Mouse (Mus musculus): ENCODE measurements around the gene Arhgef3.

Gene Arhgef3

GRCm38 (mm10) chr14:27167177-27167576 lies 52.5 kb downstream of the Arhgef3 start:
- no peak for DNase-seq

DNA sequence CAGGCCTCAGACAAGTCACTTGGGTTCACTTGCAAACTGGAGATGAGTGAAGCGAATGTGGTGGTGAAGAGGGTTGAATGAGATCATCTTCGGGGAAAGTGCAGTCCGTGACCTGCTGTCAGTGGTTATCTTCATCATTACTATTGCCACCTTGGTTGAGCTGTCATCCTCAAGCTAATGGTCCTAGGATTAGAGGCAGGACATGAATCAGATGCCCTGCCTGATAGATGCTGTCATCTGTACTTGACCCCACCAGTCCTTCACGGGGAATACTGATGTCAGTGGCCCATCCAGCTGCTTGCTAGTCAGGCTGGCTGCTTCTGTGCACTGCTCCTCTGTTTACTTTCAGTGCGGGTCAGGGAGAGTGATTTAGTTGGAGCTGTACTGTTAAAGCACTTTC lies 53.7 kb downstream of the Arhgef3 start:
- no peak for DNase-seq

GRCm38 (mm10) chr14:27169287-27169686 lies 54.6 kb downstream of the Arhgef3 start:
- DNase-seq = no peak

DNA sequence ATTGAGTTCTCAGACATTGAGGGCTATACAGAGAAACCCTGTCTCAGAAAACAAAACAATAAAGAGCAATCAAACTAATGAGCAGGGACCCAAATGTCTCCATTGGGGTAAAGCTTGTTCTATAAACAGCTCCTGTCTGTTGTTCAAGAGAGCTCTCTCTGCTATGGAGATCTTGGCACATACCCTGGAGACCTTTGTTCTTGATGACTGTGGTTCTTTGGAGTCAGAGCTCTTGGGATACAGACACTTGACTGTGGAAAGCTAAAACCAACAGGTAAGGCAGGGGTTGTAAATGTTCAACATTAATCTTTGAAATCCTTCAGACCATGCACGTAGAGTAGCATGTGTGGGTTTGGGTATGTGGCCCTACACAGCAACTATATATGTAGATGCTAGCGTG lies 55.7 kb downstream of the Arhgef3 start:
- DNase-seq = peak; percentile 70

DNA sequence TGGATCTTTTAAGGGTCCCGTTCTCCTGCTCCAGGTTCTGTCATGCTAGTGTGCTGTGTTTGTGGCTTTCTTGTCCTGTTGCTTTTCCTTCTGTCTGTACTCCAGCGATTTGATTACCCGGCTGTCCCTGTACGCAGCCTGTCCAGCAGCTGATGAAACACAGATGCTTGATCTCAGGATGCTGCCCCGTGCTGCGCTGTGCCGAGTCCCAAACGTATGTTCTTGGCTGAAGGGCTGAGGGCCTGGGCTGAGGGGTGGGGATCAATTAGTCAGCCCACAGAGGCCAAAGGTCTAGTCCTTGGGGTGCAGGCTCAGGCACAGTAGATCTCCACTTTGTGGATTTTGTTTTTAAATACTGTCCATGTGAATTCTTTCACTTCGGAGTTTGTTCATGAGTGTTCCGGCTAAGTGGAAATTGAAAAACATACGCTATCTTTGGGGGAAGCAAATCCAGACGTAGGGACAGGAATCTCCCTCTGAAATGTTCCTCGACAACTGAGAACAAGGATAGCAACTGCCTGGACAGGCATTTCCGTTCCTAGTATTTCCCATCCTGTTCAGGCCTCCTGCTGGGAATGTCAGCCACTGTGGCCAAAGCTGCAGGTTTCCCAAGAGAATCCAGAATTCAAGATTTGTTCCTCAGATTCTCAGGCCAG lies 56.6 kb downstream of the Arhgef3 start:
- DNase-seq = no peak

GRCm38 (mm10) chr14:27173178-27173803 lies 58.6 kb downstream of the Arhgef3 start:
- DNase-seq = peak; percentile 71

- DNase-seq = no peak
Observed at GRCm38 (mm10) chr14:27174188-27174786, 59.6 kb downstream of the Arhgef3 start.

DNA sequence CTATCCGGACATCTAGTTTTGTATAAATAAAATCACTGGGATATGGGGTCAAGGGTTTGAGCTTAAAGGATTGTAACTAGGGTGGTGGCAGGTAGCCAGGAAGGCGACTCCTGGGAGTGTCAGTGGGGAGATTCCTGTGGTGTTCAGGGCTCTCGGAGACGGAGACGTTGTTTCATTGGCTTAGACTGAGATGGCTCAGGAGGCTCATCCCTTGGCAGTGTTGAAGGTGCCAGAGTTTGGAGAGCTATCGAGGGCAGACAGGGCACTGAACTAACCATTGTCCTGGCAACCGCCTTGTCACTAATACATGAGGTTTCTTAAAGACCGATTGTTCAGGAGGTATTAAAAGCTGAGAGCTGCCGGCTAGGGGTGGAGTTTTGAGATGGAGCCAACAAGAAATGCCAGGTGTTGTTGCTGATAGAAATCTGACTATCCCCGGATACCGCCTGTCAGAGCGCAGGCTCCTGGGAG lies 60.2 kb downstream of the Arhgef3 start:
- DNase-seq = peak; percentile 64

DNA sequence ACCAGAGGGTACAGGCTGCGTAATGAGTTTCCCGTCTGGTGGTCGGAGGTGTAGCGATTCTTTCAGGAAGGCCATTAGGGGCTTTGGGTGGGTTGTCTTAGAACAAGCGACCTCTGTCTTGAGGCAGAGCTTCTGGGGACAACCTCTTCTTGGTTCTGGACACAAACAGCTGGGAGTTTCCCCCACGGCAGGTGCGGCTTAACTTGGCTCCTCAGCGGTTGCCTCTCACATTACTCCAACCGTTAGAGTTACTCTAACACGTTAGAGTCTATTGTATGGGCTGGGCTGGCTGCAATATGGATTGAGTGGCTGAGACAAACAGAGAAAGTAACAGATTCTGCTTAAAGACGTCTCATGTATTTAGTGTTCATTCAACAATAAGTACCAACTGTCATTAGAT lies 60.6 kb downstream of the Arhgef3 start:
- DNase-seq = no peak

DNA sequence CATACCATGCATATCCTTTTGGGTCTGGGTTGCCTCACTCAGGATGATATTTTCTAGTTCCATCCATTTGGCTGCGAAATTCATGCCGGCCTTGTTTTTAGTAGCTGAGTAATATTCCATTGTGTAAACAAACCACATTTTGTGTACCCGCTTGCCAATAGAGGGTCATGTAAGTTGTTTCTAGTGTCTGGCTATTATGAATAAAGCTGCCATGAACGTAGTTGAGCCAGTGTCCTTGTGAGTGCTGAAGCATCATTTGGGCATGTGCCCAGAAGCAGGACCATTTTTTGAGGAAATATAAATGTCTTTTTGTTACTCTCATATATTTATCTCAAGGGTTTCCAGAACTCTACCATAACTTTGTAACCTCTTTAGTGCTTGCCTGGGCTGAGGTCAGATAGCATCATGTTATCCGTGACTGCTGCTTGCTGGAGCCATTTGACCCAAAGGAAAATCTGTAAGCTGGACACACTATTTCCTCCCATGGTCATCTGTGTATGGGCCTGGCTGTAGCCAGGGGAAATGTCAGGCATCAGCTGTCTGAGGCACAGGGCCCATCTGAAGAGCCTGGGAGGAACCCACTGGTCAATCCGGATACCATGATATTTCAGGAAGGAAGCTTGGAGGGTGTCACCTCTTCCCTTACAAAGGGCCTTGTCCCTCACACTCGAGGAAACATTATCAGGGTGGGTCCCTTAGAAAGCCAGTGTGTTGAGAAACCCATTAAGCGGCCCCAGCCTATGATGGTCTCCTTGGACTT lies 63.3 kb downstream of the Arhgef3 start:
- peak; percentile 59 for DNase-seq

- peak; percentile 86 for DNase-seq
Observed at GRCm38 (mm10) chr14:27178560-27178920, 63.8 kb downstream of the Arhgef3 start.

GRCm38 (mm10) chr14:27179771-27180170 lies 65.1 kb downstream of the Arhgef3 start:
- DNase-seq = no peak

GRCm38 (mm10) chr14:27182059-27182458 lies 67.4 kb downstream of the Arhgef3 start:
- peak; percentile 93 for DNase-seq

DNA sequence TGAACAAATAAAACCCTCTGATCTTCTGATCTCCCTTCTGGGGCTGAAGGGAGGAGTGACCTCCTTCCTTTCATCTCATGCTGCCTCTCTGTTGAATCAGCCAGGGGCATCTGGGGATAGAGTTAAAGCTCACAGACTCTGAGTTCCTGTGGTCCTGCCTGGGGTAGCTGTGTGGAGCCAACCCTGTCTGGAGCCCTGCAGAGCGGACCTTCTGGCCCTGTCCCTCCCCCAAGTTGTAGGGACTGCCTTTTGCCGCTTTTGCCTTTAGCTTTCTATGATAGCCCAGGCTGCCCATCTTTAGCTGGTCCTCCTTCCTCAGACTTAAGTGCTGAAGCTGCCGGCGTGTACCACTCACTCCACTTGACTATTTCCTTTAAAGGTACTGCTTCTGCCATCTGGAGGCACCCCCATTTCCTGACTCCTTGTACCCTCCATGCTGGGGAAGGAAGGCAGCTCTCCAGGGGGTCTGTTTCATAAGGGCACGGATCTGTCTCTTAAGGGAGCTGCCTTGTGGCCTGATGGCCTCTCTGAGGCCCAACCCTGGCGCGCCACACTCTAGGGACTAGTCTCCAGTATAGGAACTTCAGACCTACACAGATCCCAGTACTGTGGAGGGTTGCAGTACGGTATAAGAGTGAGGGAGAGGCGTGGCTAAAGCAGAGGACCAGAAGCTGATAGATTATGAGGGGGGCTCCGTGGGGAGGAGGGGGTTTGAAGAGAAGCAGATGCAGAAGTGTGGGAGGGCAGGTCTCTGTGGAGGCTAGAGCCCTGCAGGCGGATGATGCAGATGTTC lies 68.1 kb downstream of the Arhgef3 start:
- no peak for DNase-seq

- DNase-seq = peak; percentile 85
Observed at GRCm38 (mm10) chr14:27183501-27184230, 69.0 kb downstream of the Arhgef3 start.

- no peak for DNase-seq
Observed at GRCm38 (mm10) chr14:27185902-27186301, 71.2 kb downstream of the Arhgef3 start.

GRCm38 (mm10) chr14:27186596-27186995 lies 71.9 kb downstream of the Arhgef3 start:
- DNase-seq = no peak

DNA sequence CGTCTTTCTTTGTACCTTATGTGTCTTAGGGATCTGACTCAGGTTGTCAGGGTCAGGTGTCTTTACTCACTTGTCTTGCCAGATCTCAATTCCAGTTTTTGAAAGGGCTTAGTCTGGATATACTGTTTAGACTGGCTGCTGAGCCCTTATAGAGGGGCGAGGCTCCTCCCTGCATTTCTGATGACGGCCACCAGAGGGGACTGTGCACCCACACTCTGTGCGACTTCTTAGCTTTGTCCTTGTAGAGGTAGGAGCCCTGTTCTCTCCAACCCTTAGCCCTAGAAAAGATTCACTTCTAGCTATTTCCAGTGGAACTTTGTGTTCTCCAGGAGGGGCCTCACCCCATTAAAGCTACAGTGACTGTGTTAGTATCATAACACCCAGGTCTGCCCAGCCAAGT lies 72.3 kb downstream of the Arhgef3 start:
- DNase-seq = peak; percentile 87

DNA sequence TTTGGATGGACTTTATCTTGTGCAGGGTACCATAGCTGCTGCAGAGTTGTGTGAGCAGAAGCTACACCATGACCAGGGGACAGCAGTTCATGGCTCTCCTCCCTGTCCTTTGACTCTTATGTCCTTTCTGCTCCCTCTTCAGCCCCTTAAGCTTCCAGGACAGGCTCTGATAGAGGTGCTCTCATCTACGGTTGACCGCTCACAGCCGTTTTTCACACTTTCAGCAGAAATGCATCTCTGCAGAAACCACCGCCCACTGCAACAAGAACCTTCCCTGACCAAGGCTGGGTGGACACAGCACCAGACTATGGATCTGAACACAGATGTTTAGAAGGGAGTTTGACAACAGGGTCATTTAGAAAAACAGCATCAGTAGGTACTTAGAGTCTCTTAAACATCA lies 73.2 kb downstream of the Arhgef3 start:
- peak; percentile 42 for DNase-seq

DNA sequence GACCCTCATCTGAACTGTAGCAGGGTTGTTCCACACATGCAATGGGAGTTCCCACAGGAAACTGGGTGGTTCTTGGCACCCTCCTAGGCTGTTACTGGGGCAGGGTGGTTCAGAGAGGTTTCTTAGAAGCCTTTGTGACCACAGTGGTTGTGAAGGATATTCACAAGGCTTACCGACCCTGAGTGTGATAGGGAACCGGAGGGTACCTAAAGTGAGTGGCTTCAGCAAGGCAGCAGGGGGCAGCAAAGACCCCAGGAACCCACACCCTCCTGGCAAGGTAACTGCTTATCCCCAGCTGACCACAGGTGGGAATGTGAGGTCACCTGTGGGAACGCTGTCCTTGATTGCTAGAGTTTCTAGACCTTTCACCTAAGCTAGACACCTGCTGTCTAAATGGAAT lies 77.8 kb downstream of the Arhgef3 start:
- no peak for DNase-seq

GRCm38 (mm10) chr14:27196980-27197379 lies 82.3 kb downstream of the Arhgef3 start:
- DNase-seq = peak; percentile 65

- no peak for DNase-seq
Observed at GRCm38 (mm10) chr14:27198490-27199089, 83.9 kb downstream of the Arhgef3 start.

All from kidney, adult 9 months (tissue).